Mouse (Mus musculus): ENCODE measurements at regions not wholly inside any gene's neighbourhood (a gene's known extent, or its start where the extent isn't known, plus 50 kb on each side); places are given as distances from the start of the nearest gene placed in this dataset.
A peak's percentile ranks its signal among the peaks of the same experiment; 100 is the strongest.

- Histone ChIP-seq H3K27ac (peak overlapping the region; percentile 61; the same call in 1 of the 2 replicates), H3K4me3 (peak overlapping the region; percentile 2; the same call in 1 of the 2 replicates)
- no peak for DNase-seq (ENCODE audit: low spot score in 2 of 2)
- no peak for TF ChIP-seq CTCF (conservative IDR thresholded peaks at IDR 0.05)
Observed at GRCm38 (mm10) chr11:112839721-112840494, 57.9 kb downstream of the Sox9 start.

- no peak for TF ChIP-seq CTCF (conservative IDR thresholded peaks at IDR 0.05)
- Histone ChIP-seq H3K4me3 (no peak overlapping the region; the same call in 1 of the 2 replicates), H3K27ac (peak overlapping the region; percentile 61; the same call in 1 of the 2 replicates)
- DNase-seq (ENCODE audit: low spot score in 2 of 2): no peak
Observed at GRCm38 (mm10) chr11:112840495-112840828, 58.4 kb downstream of the Sox9 start.

- DNase-seq (ENCODE audit: low spot score in 2 of 2): no peak
- TF ChIP-seq CTCF (conservative IDR thresholded peaks at IDR 0.05): no peak
- no peak overlapping the region for H3K4me3 ChIP-seq
- H3K27ac ChIP-seq: no peak overlapping the region
Observed at GRCm38 (mm10) chr11:112844258-112844901, 62.4 kb downstream of the Sox9 start.

GRCm38 (mm10) chr11:112847146-112847545 lies 65.1 kb downstream of the Sox9 start:
- TF ChIP-seq CTCF (conservative IDR thresholded peaks at IDR 0.05): no peak
- Histone ChIP-seq H3K27ac (no peak overlapping the region), H3K4me3 (no peak overlapping the region)
- DNase-seq (ENCODE audit: low spot score in 2 of 2): no peak

GRCm38 (mm10) chr11:112847851-112848250 lies 65.8 kb downstream of the Sox9 start:
- TF ChIP-seq CTCF (conservative IDR thresholded peaks at IDR 0.05): no peak
- DNase-seq (ENCODE audit: low spot score in 2 of 2): no peak
- Histone ChIP-seq H3K27ac (no peak overlapping the region), H3K4me3 (no peak overlapping the region)

GRCm38 (mm10) chr11:112849974-112850373 lies 68.0 kb downstream of the Sox9 start:
- Histone ChIP-seq H3K4me3 (no peak overlapping the region), H3K27ac (no peak overlapping the region)
- no peak for TF ChIP-seq CTCF (conservative IDR thresholded peaks at IDR 0.05)
- no peak for DNase-seq (ENCODE audit: low spot score in 2 of 2)

- Histone ChIP-seq H3K4me3 (no peak overlapping the region), H3K27ac (no peak overlapping the region)
- no peak for DNase-seq (ENCODE audit: low spot score in 2 of 2)
- TF ChIP-seq CTCF (conservative IDR thresholded peaks at IDR 0.05): no peak
Observed at GRCm38 (mm10) chr11:112850532-112851272, 68.7 kb downstream of the Sox9 start.

GRCm38 (mm10) chr11:112851321-112851720 lies 69.3 kb downstream of the Sox9 start:
- Histone ChIP-seq H3K27ac (no peak overlapping the region), H3K4me3 (no peak overlapping the region)
- TF ChIP-seq CTCF (conservative IDR thresholded peaks at IDR 0.05): no peak
- no peak for DNase-seq (ENCODE audit: low spot score in 2 of 2)

- no peak for TF ChIP-seq CTCF (conservative IDR thresholded peaks at IDR 0.05)
- no peak for DNase-seq (ENCODE audit: low spot score in 2 of 2)
- H3K27ac ChIP-seq: no peak overlapping the region
Observed at GRCm38 (mm10) chr11:112855975-112856374, 74.0 kb downstream of the Sox9 start.

GRCm38 (mm10) chr11:112859309-112859708 lies 77.3 kb downstream of the Sox9 start:
- H3K27ac ChIP-seq: no peak overlapping the region
- H3K4me3 ChIP-seq: no peak overlapping the region
- DNase-seq (ENCODE audit: low spot score in 2 of 2): no peak
- no peak for TF ChIP-seq CTCF (conservative IDR thresholded peaks at IDR 0.05)

More at GRCm38 (mm10) chr11:112855975-112856374, 74.0 kb downstream of the Sox9 start:
- H3K4me3 ChIP-seq: no peak overlapping the region

GRCm38 (mm10) chr11:112860797-112861196 lies 78.8 kb downstream of the Sox9 start:
- no peak for TF ChIP-seq CTCF (conservative IDR thresholded peaks at IDR 0.05)
- H3K27ac ChIP-seq: no peak overlapping the region
- DNase-seq (ENCODE audit: low spot score in 2 of 2): no peak

GRCm38 (mm10) chr11:112861233-112861632 lies 79.2 kb downstream of the Sox9 start:
- no peak for DNase-seq (ENCODE audit: low spot score in 2 of 2)
- no peak for TF ChIP-seq CTCF (conservative IDR thresholded peaks at IDR 0.05)
- H3K4me3 ChIP-seq: no peak overlapping the region
- H3K27ac ChIP-seq: no peak overlapping the region

More at GRCm38 (mm10) chr11:112860797-112861196, 78.8 kb downstream of the Sox9 start:
- H3K4me3 ChIP-seq: no peak overlapping the region

GRCm38 (mm10) chr11:112865836-112866235 lies 83.8 kb downstream of the Sox9 start:
- DNase-seq (ENCODE audit: low spot score in 2 of 2): no peak
- Histone ChIP-seq H3K27ac (no peak overlapping the region), H3K4me3 (no peak overlapping the region)
- TF ChIP-seq CTCF (conservative IDR thresholded peaks at IDR 0.05): no peak
